In the genomic region with DNA sequence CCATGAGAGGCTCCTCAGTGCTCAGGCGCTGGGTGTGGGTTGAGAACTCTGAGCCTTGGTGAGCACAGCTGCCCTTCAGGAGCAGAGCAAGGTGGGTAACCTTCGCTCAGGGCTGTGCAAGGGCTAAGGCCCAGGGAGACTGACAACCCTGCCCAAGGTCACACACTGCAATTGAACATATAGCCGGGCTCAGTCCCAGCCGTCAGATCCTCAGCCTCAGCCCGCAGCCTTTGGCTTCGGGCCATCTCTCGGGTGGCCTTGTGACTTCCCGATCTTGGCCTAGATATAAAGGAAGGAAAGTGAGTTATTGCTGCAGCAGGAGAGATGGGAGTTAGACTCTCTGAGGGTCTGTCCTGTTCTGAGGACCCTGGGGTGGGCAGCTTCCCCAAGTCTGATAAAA, we compare ENCODE assay signal across 14 mouse cellular contexts.
DNase-seq lines count a peak whose midpoint lies in the region; ATAC-seq and TF ChIP-seq lines count a peak whose summit lies in the region.
"Had no signal": no experiment of that assay in that cellular context is flagged by ENCODE, and none has a peak within 500 bp of the region (broad histone marks: within the 10 kb centered on the region; RNA-seq: fewer than 3 reads in every experiment).

No protein-coding gene starts in this region.

- TF ChIP-seq CTCF in cerebellum, adult 2 months (IDR thresholded peaks at IDR 0.05; ENCODE audit: borderline replicate concordance, insufficient read depth, low read depth, low read length), result no peak

- no peak overlapping the region for H3K9ac ChIP-seq in lung, embryonic 16.5 days (ENCODE audit: low read length)
- H3K9ac ChIP-seq: liver, embryonic 14.5 days had no signal

- H3K36me3 ChIP-seq in lung, embryonic 16.5 days (ENCODE audit: control insufficient read depth, insufficient read depth, low read length), result no peaks in the 10 kb centered on the region
- H3K36me3 ChIP-seq: embryonic facial prominence, embryonic 10.5 days had no signal

- TF ChIP-seq POLR2A in cerebellum, adult 2 months (IDR thresholded peaks at IDR 0.05; ENCODE audit: borderline replicate concordance, insufficient read depth, low read length), result no peak

- no peaks in the 10 kb centered on the region for H3K9me3 ChIP-seq in lung, embryonic 16.5 days (ENCODE audit: control insufficient read depth, low read length)
- H3K9me3 ChIP-seq: embryonic facial prominence, embryonic 10.5 days had no signal

- intact Hi-C loops in left cerebral cortex, postnatal 14 days (cut with DNase I), result no loop called here

- H3K4me2 ChIP-seq in lung, embryonic 16.5 days (ENCODE audit: low read depth, low read length), result no peak overlapping the region

- DNase-seq in cerebellum, adult 2 months, result peak; percentile 73 to 75
- no peak for DNase-seq in lung, postnatal 36 days
- peak; percentile 56 for DNase-seq in brain, adult 2 months (ENCODE audit: low read depth, low spot score)
- peak; percentile 33 for DNase-seq in large intestine, adult 2 months (ENCODE audit: low read depth, low spot score)
- no peak for DNase-seq in left cerebral cortex, postnatal 14 days (ENCODE audit: low spot score in 2 of 2)
- no peak for DNase-seq in right cerebral cortex, adult 18-20 months
- DNase-seq: gastrocnemius, postnatal 36 days; thymus, adult 2 months had no signal

- peaks cover 72% of the 10 kb centered on the region for H3K4me1 ChIP-seq in cerebellum, adult 2 months (ENCODE audit: control insufficient read depth, insufficient read depth, low read length)
- peaks cover 5% of the 10 kb centered on the region for H3K4me1 ChIP-seq in lung, embryonic 16.5 days (replicated peaks; ENCODE audit: control insufficient read depth, insufficient read depth, low read length)

- peak overlapping the region; percentile 76 for H3K27ac ChIP-seq in cerebellum, adult 2 months (ENCODE audit: insufficient read depth, low read length)
- no peak overlapping the region for H3K27ac ChIP-seq in lung, embryonic 16.5 days (ENCODE audit: low read length)
- H3K27ac ChIP-seq: liver, embryonic 14.5 days had no signal

- H3K27me3 ChIP-seq in cerebellum, adult 2 months (ENCODE audit: control insufficient read depth, insufficient read depth, low read length), result no peaks in the 10 kb centered on the region
- no peaks in the 10 kb centered on the region for H3K27me3 ChIP-seq in lung, embryonic 16.5 days (ENCODE audit: control insufficient read depth, insufficient read depth, low read depth, low read length)

- WGBS in cerebellum, adult 2 months, result 22% methylated on average over 8 of the region's 8 CpGs
- 38% methylated on average over 8 of the region's 8 CpGs for WGBS in lung, embryonic 16.5 days
- 23% methylated on average over 8 of the region's 8 CpGs for WGBS in large intestine, adult 2 months

- H3K4me3 ChIP-seq in cerebellum, adult 2 months (replicated peaks; ENCODE audit: insufficient read depth, low read depth, low read length), result no peak overlapping the region
- H3K4me3 ChIP-seq in lung, embryonic 16.5 days (ENCODE audit: low read length), result no peak overlapping the region
- H3K4me3 ChIP-seq: embryonic facial prominence, embryonic 10.5 days; megakaryocyte, embryonic 14.5 days had no signal

- ATAC-seq in cerebellum, adult (ENCODE audit: insufficient number of reproducible peaks, low FRiP score, low TSS enrichment), result no peak
- peak; percentile 49; the same call in 1 of the 2 replicates for ATAC-seq in lung, embryonic 16.5 days (ENCODE audit: low read depth)
- ATAC-seq: hindbrain, embryonic 16.5 days had no signal

Comparison
In these comparisons a context has a peak if more than half of its experiments do, and no peak if none do; other contexts are left out.
1. DNase-seq: peak in cerebellum, adult 2 months (2 of 2), brain, adult 2 months (single experiment) and large intestine, adult 2 months (single experiment); none in lung, postnatal 36 days (single experiment), left cerebral cortex, postnatal 14 days (0 of 2) and right cerebral cortex, adult 18-20 months (single experiment).